In the genomic region with DNA sequence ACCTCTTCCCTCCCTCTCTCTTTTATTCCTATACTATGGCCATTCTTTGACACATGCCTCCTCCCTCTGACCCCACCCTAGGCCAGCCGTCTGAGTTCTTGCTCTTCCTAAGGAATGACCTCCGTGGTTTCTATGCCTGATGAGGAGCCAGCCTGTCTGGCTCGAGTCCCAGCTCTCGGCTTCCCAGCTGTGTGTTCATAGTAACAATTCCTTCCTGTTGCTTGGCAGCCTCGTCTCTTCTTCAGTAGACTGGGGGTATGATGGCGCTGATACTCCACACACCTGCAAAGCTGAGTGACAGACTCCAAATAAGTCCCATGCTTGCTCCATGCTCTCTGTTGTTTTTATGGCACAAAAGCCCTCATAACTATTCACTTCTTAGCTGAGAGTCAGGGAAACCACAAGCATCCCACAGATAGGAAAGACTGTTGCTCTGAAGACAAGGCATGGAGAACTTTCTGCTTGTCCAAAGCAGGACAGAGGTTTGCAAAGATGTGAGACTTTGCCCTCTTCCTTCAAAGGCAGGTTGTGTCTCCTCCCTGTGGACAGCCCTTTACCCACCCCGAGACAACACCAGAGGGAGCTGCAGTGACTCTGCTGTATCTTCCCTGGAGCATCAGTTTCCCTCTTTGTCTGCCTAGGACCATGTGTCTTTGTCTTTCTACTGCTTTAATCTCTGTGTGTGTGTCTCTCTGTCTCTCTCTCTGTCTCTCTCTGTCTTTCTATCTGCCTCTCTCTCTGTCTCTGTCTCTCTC, we compare ENCODE assay signal across 8 mouse cellular contexts. TPM values are rescaled to one million over a fixed set of nuclear protein-coding genes. Genes with fewer than 3 reads are reported as not detected.
DNase-seq lines count a peak whose midpoint lies in the region; ATAC-seq and TF ChIP-seq lines count a peak whose summit lies in the region.
"Had no signal": no experiment of that assay in that cellular context is flagged by ENCODE, and none has a peak within 500 bp of the region (broad histone marks: within the 10 kb centered on the region; RNA-seq: fewer than 3 reads in every experiment).

No protein-coding gene starts in this region.

- no peak for TF ChIP-seq POLR2A in cerebellum, adult 2 months (IDR thresholded peaks at IDR 0.05; ENCODE audit: borderline replicate concordance, insufficient read depth, low read length)

- peak; percentile 37; the same call in 1 of the 2 replicates for TF ChIP-seq CTCF in midbrain, postnatal 0 days (IDR thresholded peaks at IDR 0.05)
- TF ChIP-seq CTCF in kidney, postnatal 0 days (IDR thresholded peaks at IDR 0.05; ENCODE audit: low read depth): peak; percentile 52
- TF ChIP-seq CTCF in cerebellum, adult 2 months (IDR thresholded peaks at IDR 0.05; ENCODE audit: borderline replicate concordance, insufficient read depth, low read depth, low read length): no peak

- no peaks in the 10 kb centered on the region for H3K9me3 ChIP-seq in midbrain, postnatal 0 days (ENCODE audit: low read length)
- H3K9me3 ChIP-seq in midbrain, embryonic 13.5 days: no peaks in the 10 kb centered on the region
- H3K9me3 ChIP-seq in kidney, postnatal 0 days (replicated peaks; ENCODE audit: low read length): no peaks in the 10 kb centered on the region
- H3K9me3 ChIP-seq: limb, embryonic 13.5 days had no signal

- no peak overlapping the region for H3K9ac ChIP-seq in midbrain, postnatal 0 days (replicated peaks; ENCODE audit: low read length, poor library complexity, severe bottlenecking)
- H3K9ac ChIP-seq in midbrain, embryonic 13.5 days (replicated peaks): no peak overlapping the region
- H3K9ac ChIP-seq in kidney, postnatal 0 days (ENCODE audit: low read depth, low read length): no peak overlapping the region
- H3K9ac ChIP-seq: limb, embryonic 13.5 days had no signal

- no peaks in the 10 kb centered on the region for H3K27me3 ChIP-seq in midbrain, postnatal 0 days (ENCODE audit: insufficient read depth, low read length)
- H3K27me3 ChIP-seq in midbrain, embryonic 13.5 days: no peaks in the 10 kb centered on the region
- H3K27me3 ChIP-seq in kidney, postnatal 0 days (ENCODE audit: insufficient read depth, low read length): no peaks in the 10 kb centered on the region
- no peaks in the 10 kb centered on the region for H3K27me3 ChIP-seq in cerebellum, adult 2 months (ENCODE audit: control insufficient read depth, insufficient read depth, low read length)
- H3K27me3 ChIP-seq: limb, embryonic 13.5 days had no signal

- H3K36me3 ChIP-seq in midbrain, postnatal 0 days (ENCODE audit: insufficient read depth, low read length): no peaks in the 10 kb centered on the region
- no peaks in the 10 kb centered on the region for H3K36me3 ChIP-seq in midbrain, embryonic 13.5 days
- H3K36me3 ChIP-seq in kidney, postnatal 0 days (ENCODE audit: insufficient read depth, low read length): no peaks in the 10 kb centered on the region
- H3K36me3 ChIP-seq: limb, embryonic 13.5 days had no signal

- 47% methylated on average over 7 of the region's 7 CpGs for WGBS in midbrain, postnatal 0 days
- WGBS in midbrain, embryonic 13.5 days: 51% methylated on average over 7 of the region's 7 CpGs
- WGBS in kidney, postnatal 0 days: 38% methylated on average over 7 of the region's 7 CpGs
- 14% methylated on average over 7 of the region's 7 CpGs for WGBS in cerebellum, adult 2 months

- no peak overlapping the region for H3K4me2 ChIP-seq in midbrain, postnatal 0 days (ENCODE audit: low read depth, low read length, poor library complexity, severe bottlenecking)
- no peak overlapping the region for H3K4me2 ChIP-seq in midbrain, embryonic 13.5 days (replicated peaks)
- no peak overlapping the region for H3K4me2 ChIP-seq in kidney, postnatal 0 days (ENCODE audit: low read length)
- H3K4me2 ChIP-seq: limb, embryonic 13.5 days had no signal

- no peak overlapping the region for H3K27ac ChIP-seq in midbrain, postnatal 0 days (ENCODE audit: low read depth, low read length)
- no peak overlapping the region for H3K27ac ChIP-seq in midbrain, embryonic 13.5 days
- H3K27ac ChIP-seq in kidney, postnatal 0 days: no peak overlapping the region
- H3K27ac ChIP-seq in cerebellum, adult 2 months (ENCODE audit: insufficient read depth, low read length): no peak overlapping the region
- H3K27ac ChIP-seq: limb, embryonic 13.5 days had no signal

- no peaks in the 10 kb centered on the region for H3K4me1 ChIP-seq in midbrain, postnatal 0 days (ENCODE audit: insufficient read depth, low read length)
- no peaks in the 10 kb centered on the region for H3K4me1 ChIP-seq in midbrain, embryonic 13.5 days (replicated peaks)
- 0 out of 2 replicates have a peak, but pooled peaks cover 5% of the 10 kb centered on the region for H3K4me1 ChIP-seq in kidney, postnatal 0 days (replicated peaks; ENCODE audit: insufficient read depth, low read length)
- no peaks in the 10 kb centered on the region for H3K4me1 ChIP-seq in cerebellum, adult 2 months (ENCODE audit: control insufficient read depth, insufficient read depth, low read length)
- H3K4me1 ChIP-seq: limb, embryonic 13.5 days had no signal

- no peak for ATAC-seq in midbrain, postnatal 0 days (ENCODE audit: low FRiP score)
- ATAC-seq in midbrain, embryonic 13.5 days: no peak
- peak; percentile 52 for ATAC-seq in activated CD4-positive, CD25-positive, alpha-beta regulatory T cell, adult 4 months
- no peak for ATAC-seq in kidney, postnatal 0 days (replicated peaks; ENCODE audit: low FRiP score, low read depth)
- peak; percentile 55 for ATAC-seq in megakaryocyte, adult 5-6 weeks (ENCODE audit: poor library complexity, severe bottlenecking)

- DNase-seq in midbrain, postnatal 0 days (ENCODE audit: low spot score): peak; percentile 70
- DNase-seq in frontal cortex, postnatal 10 days (ENCODE audit: low spot score in 2 of 2): peak; percentile 50 to 57
- DNase-seq in kidney, postnatal 0 days (ENCODE audit: low spot score): peak; percentile 20
- DNase-seq in cerebellum, adult 2 months: no peak

- H3K4me3 ChIP-seq in midbrain, postnatal 0 days (ENCODE audit: low read depth, low read length): no peak overlapping the region
- no peak overlapping the region for H3K4me3 ChIP-seq in midbrain, embryonic 13.5 days (replicated peaks)
- no peak overlapping the region for H3K4me3 ChIP-seq in kidney, postnatal 0 days (replicated peaks; ENCODE audit: low read depth, low read length)
- H3K4me3 ChIP-seq in cerebellum, adult 2 months (replicated peaks; ENCODE audit: insufficient read depth, low read depth, low read length): no peak overlapping the region
- H3K4me3 ChIP-seq: limb, embryonic 13.5 days had no signal

RNA-seq across cellular contexts. Expression of gene Dglucy, which starts 6.5 kb away (rescaled TPM):
- 3.6 and 5.4 TPM in 2 replicates for total RNA-seq in midbrain, postnatal 0 days (2014; rRNA removed)
- 2.0 and 2.2 TPM in 2 replicates for polyA plus RNA-seq in midbrain, postnatal 0 days (2015; fragmentation: Nextera tagmentation; extraction: Ambion mirVana)
- polyA plus RNA-seq in midbrain, embryonic 13.5 days (2015; fragmentation: Nextera tagmentation; extraction: Ambion mirVana): 1.6 and 2.1 TPM in 2 replicates
- 10 to 100 TPM; 15.6 to 18.1 TPM for polyA plus RNA-seq in activated CD4-positive, CD25-positive, alpha-beta regulatory T cell, adult 4 months (2017; shearing (Covaris generic))
- 5.0 and 5.7 TPM in 2 replicates for polyA plus RNA-seq in kidney, postnatal 0 days (2015; fragmentation: Nextera tagmentation; extraction: Ambion mirVana)
- total RNA-seq in megakaryocyte, adult 5-6 weeks (2015): 21.3 and 25.9 TPM in 2 replicates
- 33.3 and 35.6 TPM in 2 replicates for total RNA-seq in megakaryocyte, adult 5-6 weeks (2017)
- polyA plus RNA-seq in cerebellum, adult 2 months (2012; rRNA removed): 7.4 and 7.5 TPM in 2 replicates

RNA-seq across cellular contexts. Expression of gene Rps6ka5, which starts 45.6 kb away (rescaled TPM):
- total RNA-seq in midbrain, postnatal 0 days (2014; rRNA removed): 12.6 TPM in 2 replicates
- polyA plus RNA-seq in midbrain, postnatal 0 days (2015; fragmentation: Nextera tagmentation; extraction: Ambion mirVana): 3.8 and 4.9 TPM in 2 replicates
- polyA plus RNA-seq in midbrain, embryonic 13.5 days (2015; fragmentation: Nextera tagmentation; extraction: Ambion mirVana): 6.3 and 6.4 TPM in 2 replicates
- polyA plus RNA-seq in activated CD4-positive, CD25-positive, alpha-beta regulatory T cell, adult 4 months (2017; shearing (Covaris generic)): 1 to 10 TPM; 3.7 to 7.2 TPM
- polyA plus RNA-seq in kidney, postnatal 0 days (2015; fragmentation: Nextera tagmentation; extraction: Ambion mirVana): 3.3 and 3.8 TPM in 2 replicates
- total RNA-seq in megakaryocyte, adult 5-6 weeks (2015): 18.2 and 19.4 TPM in 2 replicates
- total RNA-seq in megakaryocyte, adult 5-6 weeks (2017): 30.9 and 37.6 TPM in 2 replicates
- polyA plus RNA-seq in cerebellum, adult 2 months (2012; rRNA removed): 22.9 and 25.0 TPM in 2 replicates

Comparison
In these comparisons a context has a peak if more than half of its experiments do, and no peak if none do; other contexts are left out.
1. ATAC-seq: peak in activated CD4-positive, CD25-positive, alpha-beta regulatory T cell, adult 4 months (single experiment) and megakaryocyte, adult 5-6 weeks (single experiment); none in midbrain, postnatal 0 days (single experiment), midbrain, embryonic 13.5 days (single experiment) and kidney, postnatal 0 days (single experiment).
2. DNase-seq: peak in midbrain, postnatal 0 days (single experiment), frontal cortex, postnatal 10 days (2 of 2) and kidney, postnatal 0 days (single experiment); none in cerebellum, adult 2 months (0 of 2).